Mouse (Mus musculus) E14TG2a.4 (cell line): ENCODE measurements at regions not wholly inside any gene's neighbourhood (a gene's known extent, or its start where the extent isn't known, plus 50 kb on each side); places are given as distances from the start of the nearest gene placed in this dataset.

ENCODE experiments used
- CTCF ChIP-seq: conservative IDR thresholded peaks from 2 replicates; pipeline ENCODE4 v1.5.1; 2014; ENCODE audit warnings: low read length
- POU5F1 ChIP-seq: IDR thresholded peaks from 2 replicates; pipeline ENCODE4 v1.6.1; 2014; ENCODE audit warnings: low read length, borderline replicate concordance

- TF ChIP-seq CTCF (no peak), POU5F1 (no peak)
Observed at GRCm38 (mm10) chr7:76099149-76099548, 130.5 kb upstream of the Agbl1 start.
